Mouse (Mus musculus) right cerebral cortex, postnatal 25 days (tissue): ENCODE measurements around the gene Sept11.

ENCODE experiments used
- DNase-seq: peaks from one replicate; pipeline ENCODE4 v3.0.0; 2022

Sept11 gene

DNA sequence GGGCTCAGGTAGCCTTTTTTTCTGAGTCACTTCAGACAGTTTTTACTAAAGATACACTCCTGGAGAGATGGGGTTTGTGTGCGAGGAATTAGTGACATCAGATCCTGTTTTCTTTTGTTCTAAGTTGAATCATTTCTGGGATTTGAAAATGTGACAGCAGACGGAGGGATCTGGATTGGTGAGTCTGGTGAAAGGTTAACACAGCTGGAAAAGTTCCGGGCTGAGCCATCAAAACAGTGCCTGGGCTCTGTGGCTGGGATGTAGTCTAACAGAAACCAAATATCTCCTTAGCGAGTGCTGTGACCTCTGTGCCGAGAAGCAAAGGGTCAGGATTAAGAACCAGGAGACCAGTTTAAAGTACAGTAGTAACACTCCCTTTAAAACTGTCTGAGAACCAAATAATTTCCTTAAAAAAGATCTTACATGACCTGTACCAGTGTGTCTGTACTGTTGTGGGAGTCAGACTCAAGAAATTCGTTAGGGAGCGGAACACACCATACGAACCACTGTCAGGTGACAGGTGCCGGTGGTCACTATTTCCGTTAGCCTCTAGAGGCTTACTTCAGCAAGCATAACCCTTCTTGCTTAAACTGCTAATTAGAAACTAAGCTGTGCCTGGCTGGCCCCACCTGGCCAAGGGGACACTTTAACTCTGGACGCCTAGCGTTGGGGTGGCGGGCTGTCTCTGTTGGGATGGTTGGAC, 4.1 kb downstream of the Sept11 start:
- no peak for DNase-seq

GRCm38 (mm10) chr5:93098219-93098618, 5.0 kb downstream of the Sept11 start:
- DNase-seq, result no peak

- no peak for DNase-seq
These were observed 5.6 kb downstream of the Sept11 start for GRCm38 (mm10) chr5:93098811-93099210.

- DNase-seq, result no peak
These were observed 7.7 kb downstream of the Sept11 start for GRCm38 (mm10) chr5:93100906-93101305.

DNA sequence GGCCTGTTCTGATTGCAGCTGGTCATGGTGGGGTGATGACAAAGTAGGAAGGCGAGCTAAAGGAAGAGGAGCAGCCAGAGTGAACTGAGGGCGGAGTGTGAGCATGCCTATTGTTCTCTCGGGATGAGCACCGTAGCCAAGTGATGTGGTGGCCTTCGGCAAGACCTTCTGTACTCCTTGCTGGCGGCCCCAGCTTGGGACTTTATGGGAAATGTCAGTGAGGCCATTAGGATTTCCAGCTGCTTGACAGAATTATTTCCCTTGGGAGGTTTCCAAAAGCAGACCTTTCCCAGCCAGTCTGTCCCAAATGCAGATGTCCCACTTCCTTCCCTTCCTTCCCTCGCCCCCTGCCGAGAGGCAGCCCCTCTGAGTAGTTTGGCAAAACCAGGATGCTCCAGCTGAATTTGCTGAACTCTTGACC, 8.1 kb downstream of the Sept11 start:
- DNase-seq, result no peak

- DNase-seq, result no peak
These were observed 10.4 kb downstream of the Sept11 start for GRCm38 (mm10) chr5:93103603-93104002.

DNA sequence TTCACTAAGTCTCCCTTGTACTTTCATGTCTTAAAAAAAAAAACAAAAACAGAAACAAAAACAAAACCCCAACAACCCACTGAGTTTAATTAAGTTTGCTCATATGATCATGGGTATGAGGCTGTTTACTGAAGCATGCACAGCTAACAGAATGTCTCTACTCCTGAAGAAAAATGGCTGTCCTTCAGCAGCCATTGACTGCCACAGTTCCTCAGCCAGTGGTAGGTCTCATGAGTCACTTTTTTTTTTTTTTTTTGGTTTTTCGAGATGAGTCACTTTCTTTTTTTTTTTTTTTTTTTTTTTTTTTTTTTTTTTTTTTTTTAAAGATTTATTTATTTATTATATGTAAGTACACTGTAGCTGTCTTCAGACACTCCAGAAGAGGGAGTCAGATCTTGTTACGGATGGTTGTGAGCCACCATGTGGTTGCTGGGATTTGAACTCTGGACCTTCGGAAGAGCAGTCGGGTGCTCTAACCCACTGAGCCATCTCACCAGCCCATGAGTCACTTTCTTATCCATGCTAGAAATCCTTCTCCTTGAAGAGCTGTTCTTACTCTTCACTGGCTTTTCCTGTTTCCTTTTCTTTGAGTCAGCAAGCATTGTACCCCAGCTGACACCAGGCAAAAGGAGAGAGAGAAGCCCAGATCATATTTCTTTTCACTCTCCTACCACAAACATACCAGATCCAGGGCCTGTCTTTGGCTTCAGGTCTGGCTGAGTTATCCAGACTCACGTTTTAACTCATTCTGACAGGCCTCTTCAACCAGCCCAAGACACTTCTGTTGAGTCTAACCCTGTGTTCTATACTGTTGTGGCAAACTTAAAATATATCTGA, 12.0 kb downstream of the Sept11 start:
- DNase-seq, result no peak

DNA sequence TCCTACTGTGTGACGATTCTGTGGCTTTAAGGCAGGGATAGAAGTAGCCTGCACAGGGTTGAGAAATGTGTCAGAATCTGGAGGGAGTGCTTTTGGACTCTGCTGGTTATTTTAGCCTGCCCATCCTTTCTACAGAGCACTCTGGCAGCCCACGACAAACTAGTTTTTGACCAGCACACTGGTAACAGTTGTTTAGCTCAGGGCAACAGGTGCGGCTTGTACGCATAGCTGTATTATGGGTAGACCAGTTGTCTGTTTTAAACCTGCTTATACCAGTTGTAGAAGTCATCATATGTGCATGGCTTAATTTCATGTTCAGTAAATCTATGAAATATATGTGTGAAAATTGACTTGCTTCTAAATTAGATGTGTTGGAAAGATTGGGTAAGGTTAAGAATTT, 12.8 kb downstream of the Sept11 start:
- DNase-seq, result no peak

DNA sequence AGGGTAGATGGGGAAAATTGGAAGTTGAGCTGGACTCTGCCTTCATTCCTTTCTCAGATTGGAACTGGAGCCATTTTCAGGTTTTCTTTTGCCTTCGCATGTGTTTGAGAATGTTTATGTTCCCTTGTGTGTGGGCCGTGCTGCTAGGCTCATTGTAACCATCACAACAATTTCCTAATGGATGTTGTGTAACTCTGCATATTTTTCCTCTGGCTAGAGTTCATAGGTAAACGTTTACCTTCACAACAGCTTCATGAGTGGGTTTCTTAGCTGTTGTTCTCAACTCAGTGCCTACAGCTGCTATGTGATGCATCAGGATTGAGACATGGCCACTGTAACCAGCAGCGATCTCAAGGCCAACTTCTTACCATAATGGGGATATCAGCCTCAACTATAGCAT, 15.5 kb downstream of the Sept11 start:
- no peak for DNase-seq

DNA sequence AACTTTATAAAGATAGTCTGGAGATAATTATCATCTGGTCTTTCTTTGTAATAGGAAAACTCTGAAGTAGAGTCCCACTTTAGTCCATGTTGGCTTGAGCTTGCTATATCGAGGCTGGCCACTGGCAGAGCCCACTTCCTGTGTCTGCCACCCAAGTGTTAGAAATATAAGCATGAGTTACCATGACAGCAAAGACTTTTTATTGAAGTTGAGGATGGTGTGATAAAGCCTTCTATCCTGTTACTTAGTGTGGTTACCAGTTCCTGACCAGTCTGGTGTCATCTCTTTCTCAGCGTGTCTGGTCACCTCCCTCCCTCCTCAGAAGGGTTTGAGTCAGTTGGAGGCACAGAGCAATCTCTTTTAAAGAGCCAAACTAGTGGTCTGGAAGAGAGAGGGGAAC, 16.3 kb downstream of the Sept11 start:
- DNase-seq, result no peak

DNA sequence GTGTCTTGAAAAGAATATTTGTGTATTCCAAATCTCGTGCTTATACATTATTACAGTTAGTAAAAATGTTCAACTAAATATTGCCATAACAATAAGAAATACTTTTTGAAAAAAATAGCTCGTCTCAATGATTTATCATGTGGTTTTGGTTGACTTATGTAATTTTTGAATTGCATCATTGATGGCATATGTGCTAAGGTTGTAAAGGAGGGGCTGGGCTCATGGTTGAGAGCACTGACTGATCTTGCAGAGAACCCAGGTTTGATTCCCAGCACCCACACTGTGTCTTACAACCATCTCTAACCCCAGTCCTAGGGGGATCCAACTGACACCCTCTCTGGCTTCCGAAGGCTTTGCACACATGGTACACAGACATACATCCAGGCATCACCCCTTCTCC, 19.1 kb downstream of the Sept11 start:
- DNase-seq, result no peak

GRCm38 (mm10) chr5:93113517-93113916, 20.3 kb downstream of the Sept11 start:
- no peak for DNase-seq

GRCm38 (mm10) chr5:93114515-93114914, 21.3 kb downstream of the Sept11 start:
- DNase-seq, result no peak

DNA sequence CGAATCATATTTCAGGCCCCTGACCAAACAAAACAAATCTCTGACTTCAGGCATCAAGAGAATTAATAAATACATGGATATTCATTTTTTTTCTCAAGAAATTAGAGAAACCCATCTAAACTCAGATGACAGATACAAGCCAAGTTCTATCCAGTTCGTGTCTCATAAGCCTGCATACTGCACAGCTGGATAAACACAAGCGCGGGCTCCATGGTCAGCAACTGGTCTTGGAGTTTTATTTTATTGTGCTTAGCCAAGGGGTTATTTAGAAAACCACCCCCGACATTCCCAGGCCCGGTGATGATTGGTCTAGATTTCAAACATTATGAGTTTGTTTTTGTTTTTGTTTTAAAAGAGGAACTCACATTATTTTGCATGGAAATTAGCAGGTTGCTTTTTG, 21.8 kb downstream of the Sept11 start:
- DNase-seq, result no peak

GRCm38 (mm10) chr5:93115854-93116253, 22.6 kb downstream of the Sept11 start:
- no peak for DNase-seq

DNA sequence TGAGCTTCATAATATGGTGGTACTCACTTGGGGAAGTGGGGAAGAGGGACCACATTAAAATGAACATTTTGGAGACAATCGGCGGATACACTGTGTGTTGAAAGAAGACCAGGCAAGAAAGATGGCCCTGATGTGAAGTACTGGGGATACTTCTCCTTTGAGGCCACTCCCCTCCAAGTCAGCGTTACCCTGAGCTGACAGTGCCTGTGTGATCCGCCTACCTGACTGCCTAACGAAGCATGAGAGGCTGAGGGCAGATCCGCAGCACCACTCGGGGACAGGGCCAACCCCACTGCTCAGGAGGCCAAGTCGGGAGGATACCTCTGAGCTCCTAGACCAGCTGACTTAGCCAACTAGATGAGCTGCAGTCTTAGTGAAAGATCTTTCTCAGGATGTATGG, 24.4 kb downstream of the Sept11 start:
- no peak for DNase-seq

- no peak for DNase-seq
These were observed 28.4 kb downstream of the Sept11 start for GRCm38 (mm10) chr5:93121660-93122059.

- DNase-seq, result no peak
These were observed 31.0 kb downstream of the Sept11 start for GRCm38 (mm10) chr5:93124031-93124826.

DNA sequence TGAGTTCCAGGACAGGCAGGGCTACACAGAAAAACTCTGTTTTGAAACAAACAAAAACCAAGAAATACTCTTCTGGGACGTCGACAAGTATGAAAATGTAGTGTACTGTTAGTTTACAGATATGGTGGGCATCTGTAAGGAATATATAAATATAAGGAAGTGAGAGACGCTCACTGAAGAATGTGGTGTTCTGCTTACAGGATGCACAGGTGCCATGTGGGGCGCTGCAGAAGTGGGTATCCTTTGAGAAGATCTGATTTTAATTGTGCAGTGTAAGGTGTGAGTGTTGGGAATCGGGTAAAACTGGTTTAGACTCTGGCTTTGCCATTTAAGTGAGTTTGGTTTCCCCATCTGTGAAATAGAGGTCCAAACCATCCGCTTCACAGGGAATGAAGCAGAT, 32.1 kb downstream of the Sept11 start:
- no peak for DNase-seq

GRCm38 (mm10) chr5:93126222-93126929, 33.1 kb downstream of the Sept11 start:
- no peak for DNase-seq

DNA sequence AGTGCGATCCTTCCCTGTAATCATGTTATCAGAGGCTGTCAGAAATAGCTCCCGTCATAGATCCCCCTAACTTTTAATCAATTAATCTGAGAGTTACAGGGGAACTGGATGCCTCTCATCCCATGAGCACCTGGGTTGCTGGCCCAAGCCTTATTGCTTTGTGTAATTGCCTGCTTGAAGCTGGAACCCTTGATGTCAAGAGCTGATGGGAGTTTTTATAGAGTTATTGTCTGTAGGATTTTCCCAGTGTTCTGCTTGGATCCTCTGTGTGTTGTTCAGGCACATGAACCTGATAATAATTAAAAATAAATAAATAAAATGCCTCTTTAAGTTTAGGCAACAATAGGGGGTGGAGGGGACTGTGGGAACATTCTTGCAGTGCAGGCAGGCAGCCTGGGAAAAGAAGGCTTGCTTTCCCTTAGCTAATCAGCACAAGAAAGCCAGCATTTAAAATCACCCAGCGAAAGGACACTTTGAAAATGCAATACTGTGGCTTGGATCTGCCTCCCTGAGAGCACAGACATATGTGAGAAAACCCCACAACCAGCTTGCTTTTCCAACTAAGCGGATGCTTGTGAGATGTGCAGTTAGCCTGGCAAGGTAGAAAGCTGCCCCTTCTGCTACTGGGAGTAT, 33.8 kb downstream of the Sept11 start:
- DNase-seq, result no peak

DNA sequence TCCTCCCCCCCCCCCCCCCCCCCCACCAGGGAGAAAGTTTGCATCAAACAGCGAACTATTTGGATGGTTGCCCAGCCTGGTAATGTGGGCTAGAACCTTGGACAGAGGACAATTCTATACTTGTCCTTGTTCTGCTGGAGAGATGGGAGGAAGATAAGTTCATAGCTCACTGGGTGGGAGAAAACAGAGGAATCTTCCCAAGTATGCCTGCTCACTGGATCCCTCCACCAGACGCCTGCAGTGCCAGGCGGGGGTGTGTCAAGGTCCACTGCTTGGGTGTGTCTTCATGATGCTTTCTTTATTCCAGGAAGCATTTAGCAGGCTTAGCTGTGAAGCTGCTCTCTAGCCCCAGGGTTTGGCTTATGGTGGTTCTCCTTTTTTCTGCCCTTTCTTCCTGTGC, 34.5 kb downstream of the Sept11 start:
- DNase-seq, result no peak
